Mouse (Mus musculus) kidney, postnatal 0 days (tissue): ENCODE results near the gene Lrrc26. TPM values are rescaled to one million over a fixed set of nuclear protein-coding genes. Genes with fewer than 3 reads are reported as not detected.

Source experiments
- ATAC-seq: fragments of 200-750 bp; cut with Nextera tagmentation; replicated peaks from 2 replicates; pipeline ENCODE4 v1.8.0; 2017; ENCODE audit warnings: low read depth, moderate number of reproducible peaks, moderate TSS enrichment, moderate library complexity; ENCODE audit not compliant: low FRiP score
- DNase-seq: peaks from one replicate; pipeline ENCODE4 v3.0.0-alpha.2; 2016; ENCODE audit warnings: low spot score
- H3K27ac ChIP-seq: fragments of 300-500 bp; sonication (generic); 2 replicates; pipeline ENCODE4 v1.5.1; 2014; ENCODE audit warnings: mild to moderate bottlenecking
- H3K27me3 ChIP-seq: fragments of 300-500 bp; sonication (generic); 2 replicates; pipeline ENCODE4 v1.6.1; 2014; ENCODE audit warnings: low read length, mixed read lengths; ENCODE audit not compliant: insufficient read depth
- H3K36me3 ChIP-seq: fragments of 300-500 bp; sonication (generic); 2 replicates; pipeline ENCODE4 v1.6.1; 2014; ENCODE audit warnings: low read length, mixed read lengths; ENCODE audit not compliant: insufficient read depth
- H3K4me1 ChIP-seq: fragments of 300-500 bp; sonication (generic); replicated peaks from 2 replicates; pipeline ENCODE4 v1.6.1; 2014; ENCODE audit warnings: antibody characterized with exemption, low read length, mixed read lengths; ENCODE audit not compliant: insufficient read depth
- H3K4me2 ChIP-seq: fragments of 300-500 bp; sonication (generic); 2 replicates; pipeline ENCODE4 v1.6.1; 2014; ENCODE audit warnings: mild to moderate bottlenecking, low read length, moderate library complexity, mixed read lengths
- H3K4me3 ChIP-seq: fragments of 300-500 bp; sonication (generic); replicated peaks from 2 replicates; pipeline ENCODE4 v1.5.1; 2014; ENCODE audit warnings: low read depth, low read length
- H3K9ac ChIP-seq: fragments of 300-500 bp; sonication (generic); 2 replicates; pipeline ENCODE4 v1.6.1; 2014; ENCODE audit warnings: low read depth, low read length
- H3K9me3 ChIP-seq: fragments of 300-500 bp; sonication (generic); replicated peaks from 2 replicates; pipeline ENCODE4 v1.6.1; 2016; ENCODE audit warnings: low read length, inconsistent platforms, mixed read lengths
- CTCF ChIP-seq: IDR thresholded peaks from 2 replicates; pipeline ENCODE4 v1.5.1; 2016; ENCODE audit warnings: antibody characterized with exemption, low read depth, mild to moderate bottlenecking, moderate library complexity
- WGBS: fragments of 180-500 bp; shearing (Covaris S2); extraction: QIAGEN DNeasy Blood & Tissue Kit; methylation state at CpG from one replicate; pipeline ENCODE4 v1.1.7; 2014; 5-methylcytosine and 5-hydroxymethylcytosine counted together
- polyA plus RNA-seq: library from polyadenylated mRNA; unstranded; fragments of >200 nt; fragmentation: Nextera tagmentation; extraction: Ambion mirVana; gene quantifications from 2 replicates; pipeline ENCODE4 v1.2.1, GENCODE M21; 2015

Gene Lrrc26
- polyA plus RNA-seq, 1 experiment from 2014 or later, result 0.29 TPM

- no peaks in the 10 kb centered on the region for H3K9me3 ChIP-seq
- no peak overlapping the region for H3K4me3 ChIP-seq
- no peak overlapping the region for H3K4me2 ChIP-seq
- H3K36me3 ChIP-seq, result no peaks in the 10 kb centered on the region
- DNase-seq, result no peak
- TF ChIP-seq CTCF, result peak; percentile 63
- 62% methylated on average over 2 of the region's 2 CpGs for WGBS
- no peaks in the 10 kb centered on the region for H3K27me3 ChIP-seq
- ATAC-seq, result no peak
- H3K27ac ChIP-seq, result no peak overlapping the region
- no peak overlapping the region for H3K9ac ChIP-seq
- H3K4me1 ChIP-seq, result peaks cover 17% of the 10 kb centered on the region
These were observed 30.8 kb upstream of the Lrrc26 start for GRCm38 (mm10) chr2:25258887-25259286.

DNA sequence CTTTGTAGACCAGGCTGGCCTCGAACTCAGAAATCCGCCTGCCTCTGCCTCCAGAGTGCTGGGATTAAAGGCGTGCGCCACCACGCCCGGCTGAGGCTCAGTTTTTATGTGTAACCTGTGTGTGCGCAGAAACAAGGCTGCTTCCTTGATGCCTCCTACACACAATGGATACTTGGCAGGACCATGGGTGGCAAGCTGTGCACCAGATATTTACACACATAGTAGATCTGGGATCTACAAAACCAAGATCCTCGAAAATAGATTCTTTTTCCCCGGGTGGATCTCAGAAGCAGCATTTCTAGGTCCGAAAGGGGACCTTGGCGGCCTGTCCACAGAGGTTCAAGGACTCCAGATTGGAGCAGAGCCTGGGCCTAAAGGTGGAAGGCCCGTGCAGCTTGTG, 27.8 kb upstream of the Lrrc26 start:
- H3K36me3 ChIP-seq, result no peaks in the 10 kb centered on the region
- ATAC-seq (no peak), DNase-seq (no peak)
- H3K9me3 ChIP-seq, result no peaks in the 10 kb centered on the region
- peak overlapping the region; percentile 62 for H3K4me3 ChIP-seq
- no peaks in the 10 kb centered on the region for H3K27me3 ChIP-seq
- peak overlapping the region; percentile 99 for H3K4me2 ChIP-seq
- WGBS, result 45% methylated on average over 12 of the region's 12 CpGs
- peak overlapping the region; percentile 62; the same call in 1 of the 2 replicates for H3K27ac ChIP-seq
- no peak overlapping the region; the same call in 1 of the 2 replicates for H3K9ac ChIP-seq
- no peak for TF ChIP-seq CTCF
- peaks cover 31% of the 10 kb centered on the region for H3K4me1 ChIP-seq

DNA sequence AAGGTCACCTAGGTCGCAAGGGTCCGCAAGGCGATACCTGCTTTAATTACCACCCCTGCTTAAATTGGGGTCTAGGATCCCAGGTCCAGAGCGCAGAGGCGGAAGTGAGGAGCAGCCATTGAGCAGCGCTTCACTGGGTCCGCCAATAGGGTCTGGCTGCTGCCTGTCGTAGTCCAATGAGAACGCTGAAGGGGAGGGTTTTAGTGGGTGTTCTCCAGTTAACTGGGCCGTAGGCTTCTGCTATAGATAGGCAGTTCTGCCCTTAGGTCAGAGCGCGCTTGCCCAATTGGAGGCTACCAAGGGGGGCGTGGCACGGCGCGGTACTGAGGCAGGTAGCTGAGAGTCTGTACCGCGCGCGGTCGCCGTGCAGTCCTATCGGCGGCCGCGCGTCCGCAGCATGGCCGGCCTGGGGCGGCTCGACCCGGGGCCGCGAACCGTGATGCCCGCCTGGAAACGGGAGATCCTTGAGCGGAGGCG, 27.4 kb upstream of the Lrrc26 start, which contains the start of gene Tprn:
Gene Tprn, plus strand, starts transcription at position 328 of the 477 bp plus-strand sequence.
- peak within 1 kb of the TSS; percentile 70 for H3K27ac ChIP-seq
- WGBS, result under 1% methylated on average over 39 of the region's 39 CpGs

DNA sequence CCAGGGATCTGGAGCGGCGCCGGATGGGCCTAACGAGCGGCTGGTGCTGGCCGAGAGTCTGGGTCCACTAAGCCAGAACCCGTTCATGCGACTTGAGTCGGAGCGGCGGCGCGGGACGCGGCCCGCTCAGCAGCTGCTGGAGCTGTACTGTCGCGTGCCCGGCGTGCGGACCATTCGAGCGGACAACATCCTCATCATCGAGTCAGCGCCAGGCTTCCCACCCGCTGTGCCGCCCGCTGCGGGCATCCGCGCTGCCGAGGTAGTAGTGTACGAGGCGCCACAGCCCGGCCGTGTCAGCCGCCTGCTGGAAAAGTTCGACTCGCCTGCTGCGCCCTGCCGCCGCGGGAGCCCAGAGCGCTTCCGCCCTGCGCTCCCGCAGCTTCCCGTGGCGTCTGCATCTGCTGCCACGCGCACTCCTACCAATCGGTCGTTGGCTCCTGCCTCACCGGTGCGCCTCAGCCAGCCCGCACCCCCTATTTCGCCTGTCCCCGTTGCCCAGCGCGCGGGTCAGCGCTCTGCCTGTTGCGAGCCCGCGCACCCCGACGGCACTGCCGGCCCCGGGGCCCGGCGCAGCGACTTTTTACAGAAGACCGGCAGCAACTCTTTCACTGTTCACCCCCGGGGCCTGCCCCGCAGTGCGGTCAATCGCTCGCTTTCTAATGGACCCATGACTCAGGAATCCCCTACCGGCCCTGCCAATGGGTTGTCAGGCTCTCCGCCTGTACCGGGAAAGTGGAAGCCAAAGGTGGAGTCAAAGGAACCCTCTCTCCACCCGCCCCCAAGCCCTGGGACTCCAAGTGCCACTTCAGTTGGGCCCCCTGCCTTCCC, 26.7 kb upstream of the Lrrc26 start:
- Histone ChIP-seq H3K27me3 (no peaks in the 10 kb centered on the region), H3K4me3 (peak overlapping the region; percentile 62), H3K9ac (peak overlapping the region; percentile 75), H3K9me3 (no peaks in the 10 kb centered on the region), H3K4me2 (peak overlapping the region; percentile 99), H3K4me1 (peaks cover 32% of the 10 kb centered on the region), H3K36me3 (no peaks in the 10 kb centered on the region), H3K27ac (peak overlapping the region; percentile 70)
- WGBS, result under 1% methylated on average over 78 of the region's 82 CpGs
- ATAC-seq (no peak; the same call in 1 of the 2 replicates), DNase-seq (no peak)
- TF ChIP-seq CTCF, result no peak

More for the DNA sequence above, 27.4 kb upstream of the Lrrc26 start, which contains the start of gene Tprn:
- peak; percentile 99 for DNase-seq
- ATAC-seq, result peak; percentile 95
- H3K27me3 ChIP-seq, result no peaks in the 10 kb centered on the region
- peak within 1 kb of the TSS; percentile 62 for H3K4me3 ChIP-seq
- peaks cover 32% of the 10 kb centered on the region for H3K4me1 ChIP-seq
- H3K9ac ChIP-seq, result peak within 1 kb of the TSS; percentile 75
- TF ChIP-seq CTCF, result no peak
- peak within 1 kb of the TSS; percentile 99 for H3K4me2 ChIP-seq
- H3K36me3 ChIP-seq, result no peaks in the 10 kb centered on the region
- H3K9me3 ChIP-seq, result no peaks in the 10 kb centered on the region

DNA sequence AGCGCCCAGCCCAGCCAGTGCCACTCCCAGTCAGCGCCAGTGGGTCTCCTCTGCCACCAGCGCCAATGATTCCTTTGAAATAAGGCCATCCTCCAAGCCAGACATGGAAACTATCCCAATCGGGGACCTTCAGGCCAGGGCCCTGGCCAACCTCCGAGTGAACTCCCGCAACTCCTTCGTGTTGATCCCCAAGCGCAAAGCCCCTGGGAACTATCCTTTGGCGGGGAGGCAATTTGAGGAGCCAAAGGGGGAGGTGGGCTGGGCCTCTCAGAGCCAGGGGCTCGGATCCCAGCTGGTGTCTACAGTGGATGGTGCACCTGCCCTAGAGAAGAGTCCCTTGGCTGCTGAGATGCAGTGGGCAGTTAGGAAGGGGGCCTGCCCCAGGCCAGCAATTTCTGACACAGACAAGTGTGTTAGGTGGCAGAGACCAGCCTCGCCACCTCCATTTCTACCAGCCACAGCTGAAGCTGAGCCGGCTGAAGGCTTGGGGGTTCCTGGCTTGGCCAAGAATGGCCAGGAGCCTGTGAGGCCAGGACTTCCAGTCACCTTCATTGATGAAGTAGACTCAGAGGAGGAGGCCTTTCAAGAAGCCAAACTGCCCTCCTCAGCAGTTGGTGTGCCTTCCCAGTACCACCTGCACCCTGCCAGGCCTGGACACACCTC, 26.0 kb upstream of the Lrrc26 start:
- Histone ChIP-seq H3K36me3 (peaks cover 4% of the 10 kb centered on the region; the same call in 1 of the 2 replicates), H3K4me1 (peaks cover 32% of the 10 kb centered on the region), H3K4me2 (peak overlapping the region; percentile 99), H3K27ac (no peak overlapping the region), H3K27me3 (no peaks in the 10 kb centered on the region), H3K4me3 (peak overlapping the region; percentile 62), H3K9me3 (no peaks in the 10 kb centered on the region), H3K9ac (peak overlapping the region; percentile 75)
- no peak for ATAC-seq
- WGBS, result 25% methylated on average over 12 of the region's 12 CpGs
- TF ChIP-seq CTCF, result no peak
- no peak for DNase-seq

GRCm38 (mm10) chr2:25264286-25264660, 25.4 kb upstream of the Lrrc26 start:
- H3K9me3 ChIP-seq, result no peaks in the 10 kb centered on the region
- peaks cover 7% of the 10 kb centered on the region; the same call in 1 of the 2 replicates for H3K36me3 ChIP-seq
- ATAC-seq (no peak), DNase-seq (no peak)
- no peaks in the 10 kb centered on the region for H3K27me3 ChIP-seq
- 0 out of 2 replicates have a peak overlapping the region, but pooled peaks have one; percentile 43 for H3K27ac ChIP-seq
- no peak for TF ChIP-seq CTCF
- 78% methylated on average over 5 of the region's 5 CpGs for WGBS
- H3K4me1 ChIP-seq, result peaks cover 32% of the 10 kb centered on the region
- peak overlapping the region; percentile 99 for H3K4me2 ChIP-seq
- H3K9ac ChIP-seq, result peak overlapping the region; percentile 75
- H3K4me3 ChIP-seq, result peak overlapping the region; percentile 62; the same call in 1 of the 2 replicates
